Mouse (Mus musculus) heart, embryonic 13.5 days (tissue): ENCODE measurements at regions not wholly inside any gene's neighbourhood (a gene's known extent, or its start where the extent isn't known, plus 50 kb on each side); places are given as distances from the start of the nearest gene placed in this dataset.
A peak's percentile ranks its signal among the peaks of the same experiment; 100 is the strongest.

Experiments used
- ATAC-seq: fragments of 200-750 bp; cut with Nextera tagmentation; 2 replicates; pipeline ENCODE4 v1.8.0; 2017; ENCODE audit warnings: moderate TSS enrichment; ENCODE audit not compliant: insufficient number of reproducible peaks, low FRiP score, low TSS enrichment; ENCODE audit errors: extremely low read depth
- H3K27ac ChIP-seq: fragments of 300-500 bp; sonication (generic); replicated peaks from 2 replicates; pipeline ENCODE4 v1.5.1; 2015; ENCODE audit warnings: moderate library complexity, mild to moderate bottlenecking, inconsistent platforms
- H3K27me3 ChIP-seq: fragments of 300-500 bp; sonication (generic); replicated peaks from 2 replicates; pipeline ENCODE4 v1.6.1; 2015; ENCODE audit warnings: mild to moderate bottlenecking, inconsistent platforms
- H3K36me3 ChIP-seq: fragments of 300-500 bp; sonication (generic); 2 replicates; pipeline ENCODE4 v1.6.1; 2015; ENCODE audit warnings: mild to moderate bottlenecking, inconsistent platforms
- H3K4me1 ChIP-seq: fragments of 300-500 bp; sonication (generic); 2 replicates; pipeline ENCODE4 v1.6.1; 2015; ENCODE audit warnings: inconsistent platforms
- H3K4me2 ChIP-seq: fragments of 300-500 bp; sonication (generic); 2 replicates; pipeline ENCODE4 v1.6.1; 2015; ENCODE audit warnings: inconsistent platforms, mild to moderate bottlenecking, moderate library complexity
- H3K4me3 ChIP-seq: fragments of 300-500 bp; sonication (generic); 2 replicates; pipeline ENCODE4 v1.5.1; 2015; ENCODE audit warnings: moderate library complexity, mild to moderate bottlenecking, inconsistent platforms
- H3K9ac ChIP-seq: fragments of 300-500 bp; sonication (generic); 2 replicates; pipeline ENCODE4 v1.6.1; 2015; ENCODE audit warnings: inconsistent platforms, mild to moderate bottlenecking, moderate library complexity
- H3K9me3 ChIP-seq: fragments of 300-500 bp; sonication (generic); 2 replicates; pipeline ENCODE4 v1.6.1; 2016; ENCODE audit warnings: inconsistent platforms
- WGBS: fragments of 180-500 bp; shearing (Covaris S2); methylation state at CpG from one replicate; pipeline ENCODE4 v1.1.7; 2015; ENCODE audit warnings: mixed read lengths; 5-methylcytosine and 5-hydroxymethylcytosine counted together

DNA sequence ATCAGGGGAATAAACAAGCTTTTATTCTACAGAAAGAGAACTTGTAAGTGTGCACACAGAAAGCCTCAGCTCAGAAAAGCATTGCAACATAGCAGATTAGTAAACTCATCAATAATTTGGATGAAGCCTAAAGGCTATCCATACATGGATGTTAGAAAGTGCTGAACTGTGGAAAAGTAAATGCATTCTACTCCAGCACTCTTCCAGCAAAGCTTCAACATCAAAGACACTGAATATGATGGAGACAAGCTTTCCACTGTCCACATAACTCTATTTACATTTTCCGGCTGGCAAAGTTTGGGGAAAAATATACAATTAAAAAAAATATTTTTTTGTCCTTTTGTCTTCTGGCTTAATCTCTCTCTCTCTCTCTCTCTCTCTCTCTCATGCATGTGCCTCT lies 69.7 kb downstream of the Slitrk6 start:
- 61% methylated on average over 1 of the region's 1 CpGs for WGBS
- Histone ChIP-seq H3K27ac (no peak overlapping the region), H3K4me1 (no peaks in the 10 kb centered on the region), H3K27me3 (no peaks in the 10 kb centered on the region), H3K9me3 (no peaks in the 10 kb centered on the region), H3K4me2 (no peak overlapping the region), H3K36me3 (no peaks in the 10 kb centered on the region), H3K9ac (no peak overlapping the region), H3K4me3 (no peak overlapping the region)
- ATAC-seq = no peak

DNA sequence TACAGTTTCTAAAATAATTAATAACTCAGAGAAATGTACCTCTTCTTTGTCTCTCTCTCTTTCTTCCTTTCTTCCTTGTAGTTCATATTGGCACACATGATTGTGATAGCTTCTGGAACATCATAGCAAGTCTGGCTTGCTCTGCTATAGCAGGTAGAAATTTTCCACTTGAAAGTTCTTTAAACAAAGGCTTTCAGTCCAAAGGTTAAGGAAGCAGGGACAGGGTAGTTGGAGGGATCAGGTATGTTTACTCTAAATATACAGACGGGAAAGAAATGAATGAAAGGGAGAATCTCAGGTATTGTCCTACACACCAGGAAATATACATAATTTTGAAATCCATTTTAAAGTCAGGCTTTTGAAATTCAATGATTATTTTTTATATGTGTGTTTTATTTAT lies 75.2 kb downstream of the Slitrk6 start:
- Histone ChIP-seq H3K4me1 (no peaks in the 10 kb centered on the region), H3K27ac (no peak overlapping the region), H3K4me3 (no peak overlapping the region), H3K9ac (no peak overlapping the region), H3K4me2 (no peak overlapping the region), H3K36me3 (no peaks in the 10 kb centered on the region), H3K9me3 (no peaks in the 10 kb centered on the region), H3K27me3 (no peaks in the 10 kb centered on the region)
- WGBS = 66% methylated on average over 1 of the region's 1 CpGs
- no peak for ATAC-seq

DNA sequence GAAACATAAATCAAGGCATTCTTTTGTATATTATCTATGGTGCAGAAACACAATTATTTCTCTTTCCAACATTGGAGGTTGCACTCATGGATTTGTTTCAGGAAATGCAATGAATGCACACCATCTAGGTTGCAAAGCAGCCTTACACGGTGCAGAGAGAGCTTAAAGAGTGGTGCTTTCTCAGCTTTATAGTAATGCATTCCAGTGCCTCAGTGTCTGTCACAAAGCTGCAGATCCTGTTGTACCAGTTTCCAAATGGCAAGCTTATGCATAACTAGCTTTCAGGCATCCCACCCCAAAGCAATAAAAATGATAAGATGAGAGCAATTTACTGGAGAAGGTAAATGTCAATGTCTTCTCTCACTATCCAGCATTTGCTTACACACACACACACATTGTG lies 89.2 kb downstream of the Slitrk6 start:
- H3K27ac ChIP-seq = no peak overlapping the region
- no peaks in the 10 kb centered on the region for H3K27me3 ChIP-seq
- H3K36me3 ChIP-seq = no peaks in the 10 kb centered on the region
- H3K4me3 ChIP-seq = no peak overlapping the region
- WGBS = 63% methylated on average over 1 of the region's 1 CpGs
- H3K4me2 ChIP-seq = no peak overlapping the region
- no peaks in the 10 kb centered on the region for H3K4me1 ChIP-seq
- no peaks in the 10 kb centered on the region; the same call in 1 of the 2 replicates for H3K9me3 ChIP-seq
- ATAC-seq = no peak
- H3K9ac ChIP-seq = no peak overlapping the region

DNA sequence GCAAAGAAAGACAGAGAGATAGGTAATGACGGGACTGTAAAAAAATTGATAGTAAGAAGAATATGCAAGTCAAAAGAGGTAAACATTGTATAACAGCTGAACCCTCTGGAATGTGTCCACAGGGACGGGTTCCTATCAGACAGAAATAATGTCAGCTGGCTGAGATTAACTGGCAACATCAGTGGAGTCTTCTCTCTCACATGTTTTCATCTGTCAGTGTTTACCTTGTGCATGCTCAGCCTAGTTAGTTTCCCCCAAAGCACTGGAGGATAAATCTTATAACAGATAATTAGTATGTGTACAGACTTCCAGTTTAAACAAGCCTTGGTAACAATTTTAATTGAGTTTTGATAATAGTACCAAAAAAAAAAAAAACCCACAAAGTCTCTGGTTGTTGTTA lies 91.7 kb downstream of the Slitrk6 start:
- no peak overlapping the region for H3K9ac ChIP-seq
- H3K4me2 ChIP-seq = no peak overlapping the region
- no peak overlapping the region for H3K27ac ChIP-seq
- no peak for ATAC-seq
- no peaks in the 10 kb centered on the region; the same call in 1 of the 2 replicates for H3K9me3 ChIP-seq
- H3K36me3 ChIP-seq = no peaks in the 10 kb centered on the region
- WGBS = 46% methylated on average over 2 of the region's 2 CpGs
- no peaks in the 10 kb centered on the region for H3K27me3 ChIP-seq
- no peaks in the 10 kb centered on the region for H3K4me1 ChIP-seq
- H3K4me3 ChIP-seq = no peak overlapping the region

DNA sequence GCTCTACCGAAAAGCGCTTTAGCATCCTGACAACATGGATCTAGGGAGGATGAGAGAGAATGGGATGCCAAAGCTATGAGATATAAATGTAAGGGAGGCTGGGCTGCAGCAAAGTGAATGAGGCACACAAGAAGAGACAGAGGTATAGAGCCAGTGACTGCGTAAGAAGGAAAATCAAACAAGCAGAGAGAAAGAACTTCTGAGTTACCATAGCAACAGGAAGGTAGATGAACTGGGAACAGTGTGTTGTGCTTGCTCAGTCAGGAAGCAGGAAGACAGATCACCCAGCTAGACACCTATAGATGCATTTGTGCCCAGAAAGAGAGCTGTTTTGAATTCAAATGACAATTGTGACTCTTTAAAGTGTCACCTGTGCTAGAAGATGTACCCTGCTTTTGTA lies 120.8 kb downstream of the Slitrk6 start:
- Histone ChIP-seq H3K27me3 (no peaks in the 10 kb centered on the region), H3K27ac (no peak overlapping the region), H3K4me2 (no peak overlapping the region), H3K9ac (no peak overlapping the region), H3K4me1 (no peaks in the 10 kb centered on the region), H3K36me3 (no peaks in the 10 kb centered on the region), H3K4me3 (no peak overlapping the region), H3K9me3 (no peaks in the 10 kb centered on the region)
- no peak for ATAC-seq
- 77% methylated on average over 3 of the region's 3 CpGs for WGBS

DNA sequence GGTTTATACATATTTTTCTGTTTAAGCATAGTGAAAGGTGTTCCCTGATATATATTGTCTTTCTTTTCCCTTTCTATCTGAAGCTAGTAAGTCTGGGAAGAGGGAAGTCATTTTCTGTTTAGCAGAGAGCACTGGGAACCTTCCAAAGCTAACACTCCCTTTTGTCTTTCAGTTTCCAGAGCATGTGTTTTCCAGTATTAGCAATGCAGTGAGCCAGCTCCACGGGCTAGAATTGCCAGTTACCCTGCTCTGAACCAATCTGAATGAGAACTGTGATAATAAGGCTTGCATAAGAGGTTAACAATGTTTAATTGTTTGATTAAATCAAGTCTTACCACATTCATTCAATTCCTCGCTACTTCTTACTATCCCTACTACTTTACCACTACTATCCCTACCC lies 131.2 kb downstream of the Slitrk6 start:
- Histone ChIP-seq H3K27ac (no peak overlapping the region), H3K4me2 (no peak overlapping the region), H3K9me3 (no peaks in the 10 kb centered on the region), H3K36me3 (no peaks in the 10 kb centered on the region), H3K4me3 (no peak overlapping the region), H3K9ac (no peak overlapping the region), H3K4me1 (no peaks in the 10 kb centered on the region), H3K27me3 (no peaks in the 10 kb centered on the region)
- WGBS = 56% methylated on average over 2 of the region's 2 CpGs
- ATAC-seq = no peak

DNA sequence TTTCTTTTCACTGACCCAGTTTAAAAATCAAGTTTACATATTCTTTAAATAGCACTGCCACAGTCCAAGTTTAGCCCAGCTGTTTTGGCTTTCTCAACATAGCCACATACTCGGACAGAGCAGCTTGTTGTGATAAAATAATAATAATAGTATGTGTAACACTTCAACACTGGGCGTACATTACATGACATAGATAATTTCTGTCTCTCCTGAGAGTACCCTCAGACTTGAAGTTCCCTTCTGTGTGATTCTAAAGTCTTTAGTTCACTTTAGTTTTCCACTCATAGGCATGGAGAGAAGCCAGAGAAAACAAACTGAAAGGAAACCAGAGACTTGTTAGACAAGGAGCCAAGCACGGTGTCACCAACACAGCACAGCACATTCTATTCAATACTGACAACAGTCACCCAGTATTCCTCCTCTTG lies 136.4 kb downstream of the Slitrk6 start:
- peak; percentile 37; the same call in 1 of the 2 replicates for ATAC-seq
- peak overlapping the region; percentile 24; the same call in 1 of the 2 replicates for H3K4me3 ChIP-seq
- H3K27me3 ChIP-seq = no peaks in the 10 kb centered on the region
- no peaks in the 10 kb centered on the region for H3K9me3 ChIP-seq
- no peak overlapping the region for H3K9ac ChIP-seq
- H3K4me2 ChIP-seq = peak overlapping the region; percentile 52
- no peaks in the 10 kb centered on the region for H3K36me3 ChIP-seq
- H3K27ac ChIP-seq = peak overlapping the region; percentile 58
- WGBS = 24% methylated on average over 3 of the region's 3 CpGs
- H3K4me1 ChIP-seq = 0 out of 2 replicates have a peak, but pooled peaks cover 2% of the 10 kb centered on the region

DNA sequence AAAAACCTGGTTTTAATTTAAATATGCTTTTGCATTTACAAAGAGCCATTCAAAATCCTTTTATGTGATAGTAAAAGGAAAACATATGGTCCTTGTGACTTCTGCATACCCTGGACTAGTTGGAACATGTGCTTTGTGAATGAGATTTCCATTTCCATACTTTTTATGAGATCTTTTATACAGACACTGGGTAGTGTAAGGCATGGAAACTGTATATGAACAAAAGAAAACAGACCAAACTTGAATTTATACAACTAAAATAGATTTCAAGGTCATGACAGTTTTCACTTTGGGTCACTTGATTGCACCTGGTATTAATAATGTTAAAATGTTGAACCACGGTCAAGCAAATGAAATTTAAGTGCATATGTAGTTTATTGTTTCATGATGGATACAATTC lies 138.5 kb downstream of the Slitrk6 start:
- Histone ChIP-seq H3K36me3 (no peaks in the 10 kb centered on the region), H3K4me3 (no peak overlapping the region), H3K4me2 (no peak overlapping the region), H3K9me3 (no peaks in the 10 kb centered on the region), H3K9ac (no peak overlapping the region), H3K27me3 (no peaks in the 10 kb centered on the region), H3K4me1 (0 out of 2 replicates have a peak, but pooled peaks cover 2% of the 10 kb centered on the region), H3K27ac (no peak overlapping the region)
- ATAC-seq = no peak
- WGBS = 67% methylated on average over 1 of the region's 1 CpGs

DNA sequence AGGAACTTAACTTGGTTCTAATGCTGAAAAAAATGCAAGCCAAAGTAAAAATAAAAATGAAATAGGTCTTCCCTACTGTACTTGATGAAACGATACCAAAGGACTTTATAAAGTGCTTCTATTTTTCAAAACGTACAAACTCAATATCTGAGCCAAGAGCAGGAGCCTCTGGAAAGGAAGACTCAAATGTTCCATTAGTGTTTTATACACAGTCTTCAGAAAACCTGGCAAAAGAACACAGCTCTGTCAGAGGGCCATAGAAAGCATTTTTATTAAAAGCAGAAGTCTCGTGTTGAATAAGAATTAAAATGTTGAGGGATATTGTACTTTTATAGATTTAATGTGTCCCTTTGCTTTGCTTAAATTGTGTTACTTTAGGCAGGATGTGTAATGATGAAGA lies 174.6 kb downstream of the Slitrk6 start:
- H3K36me3 ChIP-seq = no peaks in the 10 kb centered on the region
- H3K9me3 ChIP-seq = no peaks in the 10 kb centered on the region
- no peak overlapping the region for H3K4me3 ChIP-seq
- no peaks in the 10 kb centered on the region for H3K27me3 ChIP-seq
- H3K4me1 ChIP-seq = no peaks in the 10 kb centered on the region
- 61% methylated on average over 3 of the region's 3 CpGs for WGBS
- H3K27ac ChIP-seq = no peak overlapping the region
- H3K4me2 ChIP-seq = no peak overlapping the region
- no peak for ATAC-seq
- no peak overlapping the region for H3K9ac ChIP-seq

DNA sequence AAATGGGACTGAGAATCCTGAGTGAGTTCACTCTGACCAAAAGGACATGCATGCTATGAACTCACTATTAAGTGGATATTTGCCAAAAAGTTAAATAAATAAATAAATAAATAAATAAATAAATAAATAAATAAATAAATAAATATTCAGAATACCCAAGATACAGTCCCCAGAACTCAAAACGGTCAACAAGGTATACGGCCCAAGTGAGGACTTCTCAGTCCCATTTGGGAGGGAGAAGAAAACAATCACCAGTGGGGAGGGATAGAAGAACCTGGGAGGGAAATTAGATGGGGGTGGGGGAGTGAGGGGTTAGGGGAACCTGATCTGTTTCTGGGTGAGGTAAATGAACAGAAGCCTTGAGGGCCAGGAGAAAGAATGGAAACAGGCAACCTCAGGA lies 184.2 kb downstream of the Slitrk6 start:
- no peaks in the 10 kb centered on the region for H3K27me3 ChIP-seq
- WGBS = 90% methylated on average over 2 of the region's 2 CpGs
- no peaks in the 10 kb centered on the region for H3K9me3 ChIP-seq
- no peaks in the 10 kb centered on the region for H3K4me1 ChIP-seq
- no peak overlapping the region for H3K4me3 ChIP-seq
- no peak overlapping the region for H3K4me2 ChIP-seq
- no peaks in the 10 kb centered on the region for H3K36me3 ChIP-seq
- no peak for ATAC-seq
- H3K27ac ChIP-seq = no peak overlapping the region
- no peak overlapping the region for H3K9ac ChIP-seq

DNA sequence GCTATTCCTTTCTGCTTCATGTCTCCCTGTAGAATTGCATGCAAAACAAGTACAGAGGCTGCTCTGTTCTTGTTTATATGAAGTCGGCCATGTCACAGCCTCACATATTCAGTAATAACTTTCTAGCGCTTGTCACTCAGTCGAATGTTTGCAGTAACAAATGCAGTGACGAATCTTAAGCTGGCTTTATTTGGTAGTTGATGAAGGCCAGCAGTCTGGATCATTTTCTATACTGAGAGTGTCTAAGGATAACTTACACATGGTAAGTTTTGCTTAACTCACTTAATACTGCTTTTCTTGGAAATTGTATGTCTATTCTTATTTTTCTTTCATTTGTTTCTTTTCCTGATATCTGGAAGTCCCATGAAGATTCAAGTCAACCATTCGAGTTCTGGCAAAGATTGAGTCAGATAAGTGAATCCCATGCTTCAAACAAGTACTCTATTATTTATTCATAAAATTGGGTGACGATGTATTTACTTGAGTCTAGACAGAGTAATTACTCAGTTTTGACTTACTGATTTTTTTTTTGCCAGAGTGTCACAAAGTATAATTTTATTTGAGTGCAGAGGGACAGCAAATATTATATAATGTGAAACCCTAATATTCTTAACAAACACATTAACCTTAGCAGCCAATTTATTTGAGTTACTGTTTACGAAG lies 189.0 kb downstream of the Slitrk6 start:
- no peaks in the 10 kb centered on the region for H3K4me1 ChIP-seq
- H3K27me3 ChIP-seq = no peaks in the 10 kb centered on the region
- H3K4me3 ChIP-seq = no peak overlapping the region
- no peak overlapping the region for H3K9ac ChIP-seq
- 62% methylated on average over 7 of the region's 7 CpGs for WGBS
- no peak for ATAC-seq
- no peak overlapping the region for H3K4me2 ChIP-seq
- no peaks in the 10 kb centered on the region for H3K9me3 ChIP-seq
- H3K36me3 ChIP-seq = no peaks in the 10 kb centered on the region
- H3K27ac ChIP-seq = no peak overlapping the region

DNA sequence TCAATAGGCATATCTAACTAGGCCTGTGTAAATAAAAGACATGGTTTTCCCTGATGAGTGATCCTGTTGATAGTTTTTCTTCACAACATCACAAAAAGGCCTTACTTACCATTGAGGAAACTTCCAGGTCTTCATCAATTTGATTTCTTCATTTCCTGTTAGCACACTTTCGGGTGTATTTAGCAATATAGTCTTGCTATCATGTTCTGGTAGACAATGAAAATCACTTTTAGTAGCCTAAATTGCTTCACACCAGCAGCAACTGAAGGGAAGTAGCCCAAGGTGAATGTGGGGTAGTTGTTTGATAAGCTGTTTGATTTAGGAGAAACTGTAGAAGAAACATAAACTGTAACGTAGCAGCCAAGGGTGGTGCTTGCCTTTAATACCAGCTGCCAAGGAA lies 190.3 kb downstream of the Slitrk6 start:
- WGBS = 71% methylated on average over 2 of the region's 2 CpGs
- Histone ChIP-seq H3K36me3 (no peaks in the 10 kb centered on the region), H3K9ac (no peak overlapping the region), H3K9me3 (no peaks in the 10 kb centered on the region), H3K27ac (no peak overlapping the region), H3K4me2 (no peak overlapping the region), H3K4me3 (no peak overlapping the region), H3K4me1 (no peaks in the 10 kb centered on the region), H3K27me3 (no peaks in the 10 kb centered on the region)
- no peak for ATAC-seq
